Mouse (Mus musculus): ENCODE measurements around the gene Rbfox1. TPM values are rescaled to one million over a fixed set of nuclear protein-coding genes. Genes with fewer than 3 reads are reported as not detected.

The Rbfox1 gene
- polyA plus RNA-seq, 1 experiment, result 98.9 TPM

- TF ChIP-seq POLR2A (IDR thresholded peaks at IDR 0.05; ENCODE audit: borderline replicate concordance, extremely low read depth, insufficient read depth, insufficient read length, poor library complexity, severe bottlenecking), result no peak
- no peak for TF ChIP-seq CTCF (IDR thresholded peaks at IDR 0.05; ENCODE audit: borderline replicate concordance, extremely low read depth, insufficient read depth, insufficient read length)
- peak; percentile 68 for DNase-seq (ENCODE audit: low read depth)
Observed at GRCm38 (mm10) chr16:7162168-7162567, 1277.0 kb downstream of the Rbfox1 start.

DNA sequence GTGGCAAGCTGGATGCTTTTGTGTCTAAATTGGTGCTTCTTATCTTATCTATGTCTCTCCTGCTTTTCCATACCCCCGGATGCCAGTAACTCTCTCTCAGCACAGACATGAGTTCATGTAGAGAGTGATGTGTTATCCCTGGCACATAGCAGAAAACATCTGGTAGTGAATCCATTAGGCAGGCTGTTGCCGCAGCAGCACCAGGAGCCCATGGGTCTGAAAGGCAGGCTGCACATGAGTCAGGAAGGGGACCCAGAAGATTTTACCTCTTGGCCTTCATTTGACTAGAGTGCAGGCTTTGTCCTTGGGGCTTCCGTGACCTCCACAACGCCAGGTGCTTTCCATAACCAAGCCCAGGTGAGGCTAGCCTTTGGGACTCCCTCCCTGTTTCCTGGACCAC, 1278.5 kb downstream of the Rbfox1 start:
- DNase-seq (ENCODE audit: low read depth), result no peak
- TF ChIP-seq CTCF (IDR thresholded peaks at IDR 0.05; ENCODE audit: borderline replicate concordance, extremely low read depth, insufficient read depth, insufficient read length) (no peak), POLR2A (IDR thresholded peaks at IDR 0.05; ENCODE audit: borderline replicate concordance, extremely low read depth, insufficient read depth, insufficient read length, poor library complexity, severe bottlenecking) (no peak)

DNA sequence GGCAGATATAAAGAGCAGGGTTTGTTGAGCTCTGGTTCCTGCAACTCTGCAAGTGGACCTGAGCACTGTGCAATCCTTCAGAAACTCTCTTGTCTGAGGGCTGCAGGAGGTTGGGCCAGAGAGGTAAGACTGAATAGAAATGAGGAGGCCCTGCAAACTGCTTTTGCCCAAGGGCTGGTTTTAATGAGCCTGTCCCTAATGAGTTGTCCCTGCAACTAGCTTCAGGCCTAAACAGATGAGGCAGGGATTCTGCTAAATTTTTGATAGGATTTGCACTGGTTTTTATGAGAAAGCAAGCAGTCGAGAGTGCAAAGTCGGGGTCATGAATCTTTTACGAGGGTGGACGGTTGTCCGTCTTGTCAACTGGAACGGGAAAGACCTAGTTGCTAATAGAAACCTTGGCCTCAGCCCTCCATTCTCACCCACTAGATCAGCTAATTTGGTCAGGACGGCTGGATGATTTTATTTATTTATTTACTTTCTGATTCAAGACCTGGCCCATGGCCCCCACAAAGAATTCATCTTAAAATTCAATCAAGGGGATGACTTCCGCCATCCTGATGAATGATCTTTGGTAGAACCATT, 1279.1 kb downstream of the Rbfox1 start:
- peak; percentile 82 for DNase-seq (ENCODE audit: low read depth)
- TF ChIP-seq POLR2A (IDR thresholded peaks at IDR 0.05; ENCODE audit: borderline replicate concordance, extremely low read depth, insufficient read depth, insufficient read length, poor library complexity, severe bottlenecking), result no peak
- no peak for TF ChIP-seq CTCF (IDR thresholded peaks at IDR 0.05; ENCODE audit: borderline replicate concordance, extremely low read depth, insufficient read depth, insufficient read length)

GRCm38 (mm10) chr16:7175960-7176359, 1290.8 kb downstream of the Rbfox1 start:
- TF ChIP-seq CTCF (IDR thresholded peaks at IDR 0.05; ENCODE audit: borderline replicate concordance, extremely low read depth, insufficient read depth, insufficient read length) (no peak), POLR2A (IDR thresholded peaks at IDR 0.05; ENCODE audit: borderline replicate concordance, extremely low read depth, insufficient read depth, insufficient read length, poor library complexity, severe bottlenecking) (no peak)
- DNase-seq (ENCODE audit: low read depth), result no peak

GRCm38 (mm10) chr16:7187788-7188187, 1302.6 kb downstream of the Rbfox1 start:
- peak; percentile 87 for DNase-seq (ENCODE audit: low read depth)
- no peak for TF ChIP-seq POLR2A (IDR thresholded peaks at IDR 0.05; ENCODE audit: borderline replicate concordance, extremely low read depth, insufficient read depth, insufficient read length, poor library complexity, severe bottlenecking)
- no peak for TF ChIP-seq CTCF (IDR thresholded peaks at IDR 0.05; ENCODE audit: borderline replicate concordance, extremely low read depth, insufficient read depth, insufficient read length)

DNA sequence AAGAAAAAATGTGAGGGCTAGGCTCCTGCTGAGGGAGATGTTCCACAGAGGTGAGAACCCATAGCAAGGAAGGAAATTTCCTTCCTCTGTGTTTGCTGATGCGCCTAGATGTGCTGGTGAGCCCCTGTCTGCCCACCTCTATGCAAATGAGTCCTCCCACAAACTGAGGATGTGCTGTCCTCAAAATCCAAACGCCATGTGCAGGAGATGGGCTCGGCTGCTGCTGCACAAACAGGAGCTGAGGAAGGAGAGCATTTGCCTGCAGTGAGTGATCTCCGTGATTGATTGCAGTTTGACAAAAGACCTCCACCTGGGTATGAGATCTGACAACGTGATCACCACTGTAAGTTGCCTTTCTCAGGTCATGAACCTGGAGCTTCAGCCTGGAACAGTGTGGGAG, 1308.4 kb downstream of the Rbfox1 start:
- TF ChIP-seq POLR2A (IDR thresholded peaks at IDR 0.05; ENCODE audit: borderline replicate concordance, extremely low read depth, insufficient read depth, insufficient read length, poor library complexity, severe bottlenecking) (no peak), CTCF (IDR thresholded peaks at IDR 0.05; ENCODE audit: borderline replicate concordance, extremely low read depth, insufficient read depth, insufficient read length) (no peak)
- DNase-seq (ENCODE audit: low read depth), result no peak

DNA sequence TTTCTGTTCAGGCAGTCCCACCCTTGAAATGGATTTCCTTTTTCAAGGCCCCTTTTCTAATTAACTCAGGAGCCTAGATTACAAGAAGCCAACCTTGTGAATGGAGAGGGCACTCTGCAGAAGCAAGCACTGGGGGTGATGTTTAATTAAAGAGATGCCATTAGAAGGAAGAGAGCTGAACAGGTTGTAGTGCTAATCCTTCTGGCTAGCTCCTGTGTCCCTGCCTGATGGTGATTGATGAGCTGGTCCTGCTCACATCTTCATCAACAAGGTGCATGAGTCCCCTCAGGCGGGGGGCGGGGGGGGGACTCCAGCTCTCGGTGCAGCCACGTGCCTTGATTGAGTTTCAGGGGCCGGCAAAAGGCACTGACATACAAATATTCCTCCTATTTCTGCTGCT, 1312.8 kb downstream of the Rbfox1 start:
- peak; percentile 34 for DNase-seq (ENCODE audit: low read depth)

GRCm38 (mm10) chr16:7200239-7200638, 1315.1 kb downstream of the Rbfox1 start:
- TF ChIP-seq POLR2A (IDR thresholded peaks at IDR 0.05; ENCODE audit: borderline replicate concordance, extremely low read depth, insufficient read depth, insufficient read length, poor library complexity, severe bottlenecking) (no peak), CTCF (IDR thresholded peaks at IDR 0.05; ENCODE audit: borderline replicate concordance, extremely low read depth, insufficient read depth, insufficient read length) (no peak)
- DNase-seq (ENCODE audit: low read depth), result no peak

More for the DNA sequence above, 1312.8 kb downstream of the Rbfox1 start:
- TF ChIP-seq POLR2A (IDR thresholded peaks at IDR 0.05; ENCODE audit: borderline replicate concordance, extremely low read depth, insufficient read depth, insufficient read length, poor library complexity, severe bottlenecking) (no peak), CTCF (IDR thresholded peaks at IDR 0.05; ENCODE audit: borderline replicate concordance, extremely low read depth, insufficient read depth, insufficient read length) (no peak)

DNA sequence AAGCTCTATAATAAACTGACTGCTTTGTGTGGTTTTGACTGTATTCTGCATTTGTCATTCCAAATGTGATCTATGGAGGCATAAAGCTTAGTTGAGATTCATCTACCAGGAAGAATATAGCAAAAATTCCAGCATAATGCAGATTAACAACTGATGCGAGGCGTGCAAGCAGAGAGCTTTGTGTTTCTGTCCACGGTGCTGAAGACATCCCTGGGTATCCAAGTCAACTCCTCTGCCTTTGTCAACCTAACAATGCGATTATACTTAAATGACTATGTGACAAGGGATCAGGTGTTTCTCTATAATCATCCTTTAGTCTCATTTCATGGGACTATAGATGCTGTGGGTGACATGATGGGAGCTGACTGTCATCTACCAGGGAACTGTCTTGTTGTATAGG, 1316.7 kb downstream of the Rbfox1 start:
- TF ChIP-seq CTCF (IDR thresholded peaks at IDR 0.05; ENCODE audit: borderline replicate concordance, extremely low read depth, insufficient read depth, insufficient read length) (no peak), POLR2A (IDR thresholded peaks at IDR 0.05; ENCODE audit: borderline replicate concordance, extremely low read depth, insufficient read depth, insufficient read length, poor library complexity, severe bottlenecking) (no peak)

DNA sequence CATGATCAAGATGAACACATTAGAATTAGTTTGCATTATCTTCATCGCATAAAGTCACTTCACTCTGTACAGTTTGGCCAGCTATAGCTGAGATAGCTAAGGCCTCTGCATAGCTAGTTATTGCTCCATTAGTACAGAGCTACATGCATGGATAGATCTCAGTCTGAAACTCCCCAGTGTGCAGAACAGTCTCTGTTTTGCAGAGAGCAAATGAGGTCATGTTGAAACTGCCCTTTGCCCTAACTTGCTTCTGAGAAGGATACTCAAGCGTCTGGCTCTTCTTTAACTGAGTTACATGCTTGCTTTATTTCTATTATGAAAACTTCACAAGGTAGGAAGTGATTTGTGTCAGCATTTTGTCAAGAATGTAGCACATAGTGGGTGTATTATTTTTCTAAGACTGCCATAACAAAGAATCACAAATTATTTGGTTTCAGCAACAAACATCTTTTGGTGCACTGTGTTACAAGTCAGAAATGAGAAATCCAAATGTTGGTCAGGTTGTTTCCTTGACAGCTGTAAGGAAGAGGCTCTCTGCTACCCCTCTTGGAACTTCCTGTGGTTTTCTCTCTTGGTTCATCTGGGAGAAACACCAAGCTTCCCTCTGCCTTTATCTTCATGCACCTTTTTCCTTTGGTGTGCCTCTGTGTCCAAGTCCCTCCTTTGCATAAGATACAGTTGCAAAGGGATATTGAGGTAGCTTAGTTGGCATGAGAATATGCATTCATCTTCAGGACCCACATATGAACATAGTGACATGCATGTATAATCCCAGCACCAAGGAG, 1321.2 kb downstream of the Rbfox1 start:
- no peak for TF ChIP-seq POLR2A (IDR thresholded peaks at IDR 0.05; ENCODE audit: borderline replicate concordance, extremely low read depth, insufficient read depth, insufficient read length, poor library complexity, severe bottlenecking)
- TF ChIP-seq CTCF (IDR thresholded peaks at IDR 0.05; ENCODE audit: borderline replicate concordance, extremely low read depth, insufficient read depth, insufficient read length), result no peak
- DNase-seq (ENCODE audit: low read depth), result no peak

More for the DNA sequence above, 1316.7 kb downstream of the Rbfox1 start:
- no peak for DNase-seq (ENCODE audit: low read depth)

DNA sequence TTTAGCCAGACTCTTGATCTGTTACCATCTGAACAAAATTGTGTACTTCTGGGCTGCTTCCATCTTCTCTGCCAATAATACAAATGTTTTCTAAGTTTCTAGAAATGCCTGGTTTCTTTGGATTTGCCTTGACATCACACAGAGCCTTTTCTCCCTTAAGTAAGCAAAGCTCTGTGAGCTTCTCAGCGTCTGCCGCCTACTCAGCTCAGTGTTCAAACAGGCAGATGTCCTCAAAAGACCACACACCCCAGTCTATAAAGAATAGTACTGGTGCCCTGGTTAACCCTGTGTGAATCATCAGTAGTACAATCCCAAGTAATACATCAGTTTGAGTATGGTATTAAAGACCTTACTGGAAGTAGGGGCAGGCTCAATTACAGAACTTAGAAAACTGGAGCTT, 1322.4 kb downstream of the Rbfox1 start:
- no peak for TF ChIP-seq POLR2A (IDR thresholded peaks at IDR 0.05; ENCODE audit: borderline replicate concordance, extremely low read depth, insufficient read depth, insufficient read length, poor library complexity, severe bottlenecking)
- no peak for TF ChIP-seq CTCF (IDR thresholded peaks at IDR 0.05; ENCODE audit: borderline replicate concordance, extremely low read depth, insufficient read depth, insufficient read length)
- DNase-seq (ENCODE audit: low read depth), result no peak

- DNase-seq (ENCODE audit: low read depth), result no peak
- no peak for TF ChIP-seq CTCF (IDR thresholded peaks at IDR 0.05; ENCODE audit: borderline replicate concordance, extremely low read depth, insufficient read depth, insufficient read length)
- no peak for TF ChIP-seq POLR2A (IDR thresholded peaks at IDR 0.05; ENCODE audit: borderline replicate concordance, extremely low read depth, insufficient read depth, insufficient read length, poor library complexity, severe bottlenecking)
Observed at GRCm38 (mm10) chr16:7212756-7213155, 1327.6 kb downstream of the Rbfox1 start.

All from brain, embryonic 14.5 days (tissue).